Comparison of ENCODE assay signal across 12 mouse cellular contexts in genomic region chr3:17489240-17490142, GRCm38 (mm10).
DNase-seq lines count a peak whose midpoint lies in the region; ATAC-seq and TF ChIP-seq lines count a peak whose summit lies in the region.
"Had no signal": no experiment of that assay in that cellular context is flagged by ENCODE, and none has a peak within 500 bp of the region (broad histone marks: within the 10 kb centered on the region; RNA-seq: fewer than 3 reads in every experiment).

No protein-coding gene starts in this region.

- TF ChIP-seq CTCF in lung, adult 2 months (IDR thresholded peaks at IDR 0.05; ENCODE audit: insufficient read depth, low read length) = no peak

- no peak for TF ChIP-seq POLR2A in lung, adult 2 months (IDR thresholded peaks at IDR 0.05; ENCODE audit: borderline replicate concordance, extremely low read depth, low read depth, low read length)

- WGBS in heart, embryonic 10.5 days = 22% methylated on average over 4 of the region's 4 CpGs
- 24% methylated on average over 4 of the region's 4 CpGs for WGBS in heart, embryonic 12.5 days
- WGBS in hindbrain, embryonic 12.5 days = 10% methylated on average over 4 of the region's 4 CpGs
- 7% methylated on average over 4 of the region's 4 CpGs for WGBS in neural tube, embryonic 13.5 days
- WGBS in lung, adult 2 months = 28% methylated on average over 4 of the region's 4 CpGs

- ATAC-seq in heart, embryonic 12.5 days (ENCODE audit: insufficient number of reproducible peaks, low FRiP score) = no peak
- ATAC-seq in hindbrain, embryonic 12.5 days (ENCODE audit: low FRiP score) = peak; percentile 95
- peak; percentile 79; the same call in 1 of the 2 replicates for ATAC-seq in neural tube, embryonic 13.5 days (ENCODE audit: low read depth)
- no peak for ATAC-seq in megakaryocyte, adult 5-6 weeks (ENCODE audit: poor library complexity, severe bottlenecking)

- no peaks in the 10 kb centered on the region for H3K9me3 ChIP-seq in heart, embryonic 10.5 days
- no peaks in the 10 kb centered on the region for H3K9me3 ChIP-seq in heart, embryonic 12.5 days (replicated peaks)
- H3K9me3 ChIP-seq in hindbrain, embryonic 12.5 days (replicated peaks) = no peaks in the 10 kb centered on the region
- no peaks in the 10 kb centered on the region for H3K9me3 ChIP-seq in neural tube, embryonic 13.5 days
- H3K9me3 ChIP-seq: embryonic facial prominence, embryonic 15.5 days; limb, embryonic 15.5 days had no signal

- H3K4me3 ChIP-seq in heart, embryonic 10.5 days = no peak overlapping the region
- no peak overlapping the region for H3K4me3 ChIP-seq in heart, embryonic 12.5 days
- no peak overlapping the region for H3K4me3 ChIP-seq in hindbrain, embryonic 12.5 days
- H3K4me3 ChIP-seq in neural tube, embryonic 13.5 days = no peak overlapping the region
- no peak overlapping the region for H3K4me3 ChIP-seq in lung, adult 2 months (replicated peaks; ENCODE audit: extremely low read depth, low read depth, low read length)
- H3K4me3 ChIP-seq: embryonic facial prominence, embryonic 15.5 days; limb, embryonic 15.5 days had no signal

- peak; percentile 74 for DNase-seq in heart, embryonic 10.5 days (ENCODE audit: low spot score)
- peak; percentile 4 to 16 for DNase-seq in cerebellum, postnatal 36 days
- DNase-seq in layer of hippocampus, postnatal 10 days (ENCODE audit: low spot score in 2 of 2) = no peak
- no peak for DNase-seq in lung, adult 2 months
- DNase-seq: kidney, postnatal 14 days; thymus, adult 2 months had no signal

- H3K4me1 ChIP-seq in heart, embryonic 10.5 days = no peaks in the 10 kb centered on the region
- H3K4me1 ChIP-seq in heart, embryonic 12.5 days (replicated peaks) = no peaks in the 10 kb centered on the region
- H3K4me1 ChIP-seq in hindbrain, embryonic 12.5 days = peaks cover 5% of the 10 kb centered on the region; the same call in 1 of the 2 replicates
- peaks cover 6% of the 10 kb centered on the region for H3K4me1 ChIP-seq in neural tube, embryonic 13.5 days (replicated peaks)
- no peaks in the 10 kb centered on the region for H3K4me1 ChIP-seq in lung, adult 2 months (ENCODE audit: control insufficient read depth, insufficient read depth, low read length)
- H3K4me1 ChIP-seq: embryonic facial prominence, embryonic 15.5 days; limb, embryonic 15.5 days had no signal

- H3K9ac ChIP-seq in heart, embryonic 12.5 days = no peak overlapping the region
- H3K9ac ChIP-seq in hindbrain, embryonic 12.5 days = no peak overlapping the region
- H3K9ac ChIP-seq in neural tube, embryonic 13.5 days = 0 out of 2 replicates have a peak overlapping the region, but pooled peaks have one; percentile 31
- H3K9ac ChIP-seq: embryonic facial prominence, embryonic 15.5 days; limb, embryonic 15.5 days had no signal

- H3K27me3 ChIP-seq in heart, embryonic 10.5 days (ENCODE audit: insufficient read depth, poor library complexity, severe bottlenecking) = no peaks in the 10 kb centered on the region
- H3K27me3 ChIP-seq in heart, embryonic 12.5 days (replicated peaks) = no peaks in the 10 kb centered on the region
- no peaks in the 10 kb centered on the region for H3K27me3 ChIP-seq in hindbrain, embryonic 12.5 days
- no peaks in the 10 kb centered on the region for H3K27me3 ChIP-seq in neural tube, embryonic 13.5 days
- H3K27me3 ChIP-seq: embryonic facial prominence, embryonic 15.5 days; limb, embryonic 15.5 days had no signal

- no peak overlapping the region for H3K27ac ChIP-seq in heart, embryonic 10.5 days
- H3K27ac ChIP-seq in heart, embryonic 12.5 days (ENCODE audit: poor library complexity, severe bottlenecking) = no peak overlapping the region
- H3K27ac ChIP-seq in hindbrain, embryonic 12.5 days = peak overlapping the region; percentile 68
- H3K27ac ChIP-seq in neural tube, embryonic 13.5 days (replicated peaks) = peak overlapping the region; percentile 49; the same call in 1 of the 2 replicates
- H3K27ac ChIP-seq: embryonic facial prominence, embryonic 15.5 days; limb, embryonic 15.5 days had no signal

- H3K36me3 ChIP-seq in heart, embryonic 10.5 days = no peaks in the 10 kb centered on the region
- H3K36me3 ChIP-seq in heart, embryonic 12.5 days = no peaks in the 10 kb centered on the region
- no peaks in the 10 kb centered on the region for H3K36me3 ChIP-seq in hindbrain, embryonic 12.5 days
- no peaks in the 10 kb centered on the region for H3K36me3 ChIP-seq in neural tube, embryonic 13.5 days
- H3K36me3 ChIP-seq: embryonic facial prominence, embryonic 15.5 days; limb, embryonic 15.5 days had no signal

- H3K4me2 ChIP-seq in heart, embryonic 12.5 days = no peak overlapping the region
- no peak overlapping the region for H3K4me2 ChIP-seq in hindbrain, embryonic 12.5 days (replicated peaks)
- H3K4me2 ChIP-seq in neural tube, embryonic 13.5 days = no peak overlapping the region
- H3K4me2 ChIP-seq: embryonic facial prominence, embryonic 15.5 days; limb, embryonic 15.5 days had no signal

Comparison
In these comparisons a context has a peak if more than half of its experiments do, and no peak if none do; other contexts are left out.
1. DNase-seq: peak in heart, embryonic 10.5 days (single experiment) and cerebellum, postnatal 36 days (2 of 2); none in layer of hippocampus, postnatal 10 days (0 of 2) and lung, adult 2 months (single experiment).
2. H3K27ac ChIP-seq: peak in hindbrain, embryonic 12.5 days (single experiment) and neural tube, embryonic 13.5 days (single experiment); none in heart, embryonic 10.5 days (single experiment) and heart, embryonic 12.5 days (single experiment).
3. ATAC-seq: peak in hindbrain, embryonic 12.5 days (single experiment) and neural tube, embryonic 13.5 days (single experiment); none in heart, embryonic 12.5 days (single experiment) and megakaryocyte, adult 5-6 weeks (single experiment).